Mouse (Mus musculus) right cerebral cortex, adult 18-20 months (tissue): ENCODE measurements at regions not wholly inside any gene's neighbourhood (a gene's known extent, or its start where the extent isn't known, plus 50 kb on each side); places are given as distances from the start of the nearest gene placed in this dataset.

Source experiments
- DNase-seq: peaks from one replicate; pipeline ENCODE4 v3.0.0; 2022; ENCODE audit warnings: mixed read lengths

DNA sequence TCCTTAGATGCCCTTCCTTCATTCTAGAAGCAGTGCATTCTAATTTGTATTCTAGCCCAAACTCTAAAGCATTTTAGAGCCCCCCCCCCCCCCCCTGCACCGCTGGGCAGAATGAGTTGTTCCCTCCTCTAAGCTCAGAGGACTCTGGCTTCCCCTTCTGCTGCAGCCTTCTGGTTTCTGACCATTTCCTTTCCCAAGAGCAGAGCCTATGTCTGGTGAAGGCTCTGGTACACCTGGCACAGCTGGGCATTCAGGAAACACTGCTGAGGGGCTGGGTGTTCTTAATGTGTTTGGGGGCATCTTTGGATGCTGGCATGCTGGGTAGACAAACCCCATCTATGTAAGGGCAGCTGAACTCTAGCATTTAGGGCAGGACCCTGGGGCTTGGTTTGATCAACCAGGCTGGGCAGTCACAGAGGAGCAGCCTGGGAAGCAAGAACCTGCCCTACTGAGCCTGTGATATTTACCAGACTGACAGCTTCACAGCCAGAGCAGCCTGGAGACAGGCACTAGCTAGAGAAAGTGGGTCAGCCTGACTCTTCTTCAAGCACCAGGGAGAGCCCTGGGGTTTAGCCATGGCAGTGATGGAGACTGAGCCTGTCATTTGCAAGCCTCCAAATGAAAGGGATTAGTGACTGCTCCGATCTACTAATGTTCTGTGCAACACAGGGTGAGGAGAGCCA, 469.7 kb downstream of the Rps24 start:
- DNase-seq: no peak

DNA sequence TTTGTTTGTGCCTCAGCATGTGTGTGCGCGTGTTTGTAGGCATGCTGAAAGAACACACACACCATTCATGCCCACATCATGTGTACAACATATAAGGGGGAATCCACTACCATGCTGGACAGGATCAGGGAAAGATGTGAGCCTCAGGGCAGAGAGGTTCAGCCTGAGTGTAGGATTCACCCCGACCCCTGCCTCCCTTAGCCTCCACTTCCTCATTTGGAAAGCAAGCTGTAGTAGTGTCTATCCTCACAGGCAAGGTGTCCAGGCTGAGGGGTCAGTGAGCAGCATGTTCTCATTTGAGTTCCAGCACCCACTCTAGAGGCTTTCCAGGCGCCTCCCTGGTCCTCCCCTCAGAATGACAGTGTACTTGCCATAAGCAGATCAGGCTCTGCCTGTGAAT, 470.5 kb downstream of the Rps24 start:
- no peak for DNase-seq

DNA sequence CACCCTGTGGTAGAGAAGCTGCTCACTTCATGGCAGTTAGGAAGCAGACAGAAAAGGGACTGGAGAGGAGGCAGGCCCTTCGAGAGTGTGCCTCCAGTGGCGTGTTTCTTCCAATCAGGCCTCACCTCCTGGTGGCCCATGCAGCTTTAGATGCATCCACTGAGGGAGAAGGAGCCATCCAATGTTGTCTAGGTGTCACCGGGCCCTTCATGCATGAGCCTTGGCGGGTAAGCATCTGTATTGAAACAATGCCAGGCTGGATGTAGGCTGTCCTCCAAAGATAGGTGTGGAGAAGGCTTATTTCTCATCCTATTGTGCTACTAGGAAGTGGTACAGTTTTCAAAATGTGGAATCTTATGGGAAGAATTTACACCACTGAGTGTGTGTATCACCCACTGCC, 471.9 kb downstream of the Rps24 start:
- no peak for DNase-seq

DNA sequence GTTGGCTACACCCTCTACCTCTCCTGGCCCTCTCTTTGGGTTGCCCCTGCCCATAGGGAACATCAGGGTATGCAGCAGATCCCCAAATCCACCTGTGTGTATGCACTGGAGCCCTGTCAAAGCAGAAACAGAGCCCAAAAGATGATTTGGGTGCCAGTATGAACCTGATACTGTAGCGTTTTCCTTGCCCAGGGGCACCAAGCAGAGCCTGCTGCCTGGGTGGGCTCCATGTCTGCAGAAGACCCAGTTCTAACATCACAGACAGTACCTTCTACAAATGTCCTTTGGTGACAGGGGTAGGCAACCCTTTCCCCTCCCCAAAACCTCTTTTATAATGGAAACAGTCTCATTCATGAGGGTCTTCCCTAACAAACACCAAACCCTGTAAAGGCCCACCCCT, 472.5 kb downstream of the Rps24 start:
- no peak for DNase-seq

DNA sequence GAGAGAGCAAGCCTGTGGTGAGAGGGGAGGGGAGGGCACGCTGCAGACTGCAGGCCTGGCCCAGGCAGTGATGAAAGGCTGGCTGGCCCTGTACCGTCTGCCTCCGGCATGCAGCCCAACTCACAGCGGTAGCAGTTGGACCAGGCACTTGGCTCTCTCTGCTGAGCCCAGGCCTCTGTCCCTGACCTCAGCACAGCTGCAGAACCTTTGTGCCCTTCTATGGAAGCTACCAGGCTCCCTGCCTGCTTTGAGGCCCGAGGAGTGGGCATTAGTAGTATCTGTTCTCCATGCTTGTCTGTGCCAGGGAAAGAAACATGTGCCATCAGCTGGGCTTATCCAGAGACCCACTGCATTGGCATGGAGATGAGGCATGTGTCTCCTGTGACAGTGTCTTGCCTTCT, 473.2 kb downstream of the Rps24 start:
- peak; percentile 59 for DNase-seq

DNA sequence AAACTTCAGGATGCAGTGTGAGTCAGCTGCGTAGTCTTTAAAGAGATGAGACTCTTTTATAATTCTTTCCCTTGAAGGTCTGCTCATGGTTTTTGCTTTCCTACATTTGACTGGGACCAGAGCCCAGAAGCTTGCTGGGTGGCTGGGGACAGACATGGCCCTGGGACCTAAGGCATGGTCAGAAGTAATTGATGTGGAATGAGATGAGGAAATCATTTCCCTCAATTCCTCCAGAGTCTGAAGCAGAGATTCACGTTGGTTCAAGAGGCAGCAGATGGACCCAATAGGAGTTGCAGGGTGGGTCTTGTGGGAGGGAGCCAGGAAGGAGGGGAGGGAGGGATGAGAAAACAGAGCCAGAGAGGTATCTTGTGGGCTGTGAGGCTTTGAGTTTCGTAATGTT, 473.9 kb downstream of the Rps24 start:
- no peak for DNase-seq

DNA sequence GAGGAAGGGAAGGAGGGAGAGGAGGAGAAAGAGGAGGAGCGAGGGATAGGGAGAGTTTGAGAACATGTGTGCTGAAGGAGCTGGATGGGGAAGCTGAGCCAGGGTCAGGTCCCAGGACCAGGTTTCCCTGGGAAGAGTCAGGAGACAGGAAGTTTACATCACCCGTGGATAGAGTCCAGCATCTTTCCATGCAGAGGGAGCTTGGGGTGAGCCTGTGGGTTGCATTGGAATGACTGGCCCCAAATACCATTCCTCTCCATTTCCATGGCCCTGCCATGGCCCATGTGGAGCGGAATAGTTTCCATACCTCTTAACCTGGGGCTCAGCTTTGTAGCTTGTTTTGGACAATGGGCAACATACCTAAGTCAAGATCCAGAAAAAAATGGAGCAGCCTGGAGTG, 474.8 kb downstream of the Rps24 start:
- DNase-seq: no peak

DNA sequence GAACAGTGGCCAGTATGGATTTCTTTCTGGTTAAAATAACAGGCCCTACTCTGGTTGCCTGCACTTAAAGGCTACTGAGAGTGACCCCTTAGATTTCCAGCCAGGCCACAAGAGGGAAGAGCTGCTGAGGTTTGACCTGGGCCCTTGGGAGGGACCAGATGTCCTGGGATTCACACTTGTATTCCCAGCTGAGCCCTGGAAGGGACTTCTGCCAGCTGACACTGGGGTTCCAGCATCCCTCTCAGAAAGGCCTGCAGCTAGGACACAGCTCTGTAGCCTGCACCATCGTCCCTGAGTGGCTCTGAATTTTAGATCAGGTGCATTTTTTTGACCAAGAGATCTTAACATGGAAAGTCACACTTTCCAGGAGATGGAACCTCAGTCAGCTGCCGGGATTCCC, 482.7 kb downstream of the Rps24 start:
- no peak for DNase-seq

DNA sequence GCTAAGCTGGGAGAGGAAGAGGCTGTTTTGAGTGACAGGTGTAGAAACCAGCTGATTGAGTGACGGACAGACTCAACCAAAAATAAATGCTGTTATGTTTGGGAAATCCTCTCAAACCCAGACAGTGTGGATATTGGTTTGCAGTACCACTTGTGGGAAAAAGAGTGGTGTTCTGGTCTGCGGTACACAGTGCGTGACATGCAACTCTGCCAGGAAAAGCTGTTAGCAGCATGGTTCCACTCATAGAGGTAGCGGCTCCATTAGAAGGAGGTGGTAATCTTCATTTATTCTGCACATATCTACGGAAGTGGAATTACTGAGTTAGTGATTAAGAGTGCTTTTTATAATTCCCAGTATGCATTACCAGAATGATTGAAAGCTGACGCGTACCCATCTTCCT, 485.4 kb downstream of the Rps24 start:
- no peak for DNase-seq

DNA sequence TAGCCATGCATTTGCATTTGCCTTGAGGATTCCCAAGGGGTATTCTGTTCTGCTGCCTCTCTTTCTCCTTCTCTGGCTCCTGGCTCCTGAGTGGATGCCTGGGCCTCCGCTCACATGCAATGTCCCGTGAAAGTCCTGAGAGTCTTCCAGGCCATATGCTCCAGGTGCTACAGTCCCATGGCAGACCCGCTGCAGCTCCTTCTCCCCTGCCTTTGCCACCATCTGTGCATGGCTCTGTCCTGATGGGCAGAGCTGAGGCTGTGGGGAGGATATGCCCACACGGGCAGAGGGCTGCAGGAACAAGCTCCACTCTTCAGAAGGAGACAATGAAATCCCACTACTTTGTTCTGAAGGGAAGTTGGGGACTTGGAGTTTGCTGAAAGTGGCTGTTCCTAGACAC, 485.9 kb upstream of the Zmiz1 start:
- DNase-seq: no peak

DNA sequence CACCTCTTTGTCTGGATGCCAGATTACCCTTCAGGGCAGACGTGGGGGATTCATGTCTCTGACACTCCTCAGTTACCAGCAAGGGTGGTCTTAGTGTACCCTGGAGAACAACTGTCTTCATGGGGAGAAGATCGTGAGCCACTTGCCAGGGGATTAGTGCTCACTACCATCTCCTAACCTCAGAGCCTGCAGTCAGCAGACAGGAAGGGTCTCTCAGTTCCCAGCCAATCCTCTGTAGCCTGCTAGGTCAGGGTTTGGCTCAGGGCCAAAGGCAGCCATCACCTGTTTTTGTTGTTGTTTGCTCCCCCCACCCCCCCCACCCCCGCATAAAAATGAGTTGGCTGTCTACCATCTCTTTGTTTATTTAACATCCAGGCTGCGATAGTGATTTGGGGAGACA, 485.4 kb upstream of the Zmiz1 start:
- DNase-seq: no peak

DNA sequence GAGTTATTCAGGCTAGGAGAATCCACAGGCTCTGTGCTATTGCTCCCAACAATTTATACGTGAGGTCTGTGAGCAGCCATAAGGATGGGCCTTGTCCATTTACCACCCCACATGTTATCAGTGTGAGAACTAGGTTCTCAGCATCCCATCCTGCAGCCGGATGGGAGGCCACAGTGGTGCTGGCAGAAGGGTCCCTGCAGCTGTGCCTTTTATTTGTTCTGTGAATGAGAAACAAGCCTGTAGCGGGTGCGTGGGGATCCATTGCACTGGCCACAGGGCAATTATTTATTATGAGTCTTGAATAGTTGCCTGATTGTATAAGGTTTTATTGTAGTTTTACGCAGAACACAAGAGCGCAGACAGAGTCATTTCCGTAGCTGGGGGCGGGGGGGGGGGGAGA, 476.5 kb upstream of the Zmiz1 start:
- DNase-seq: no peak

DNA sequence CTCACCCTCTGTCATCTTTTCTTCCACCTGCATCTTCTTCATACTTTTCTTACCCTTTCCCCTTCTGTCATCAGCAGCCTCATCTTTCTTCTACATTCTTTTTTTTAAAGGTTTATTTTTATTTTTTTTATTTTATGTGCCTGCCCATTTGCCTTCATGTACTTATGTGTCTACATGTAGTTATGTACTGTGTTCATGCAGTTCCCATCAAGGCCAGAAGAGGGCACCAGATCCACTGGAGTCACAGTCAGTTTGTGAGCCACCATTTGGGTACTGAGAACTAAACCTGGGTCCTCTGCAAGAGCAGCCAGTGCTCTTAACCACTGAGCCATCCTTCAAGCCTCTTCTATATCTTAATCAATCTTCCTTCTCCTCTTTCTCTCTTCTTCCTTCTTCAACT, 475.7 kb upstream of the Zmiz1 start:
- DNase-seq: no peak

DNA sequence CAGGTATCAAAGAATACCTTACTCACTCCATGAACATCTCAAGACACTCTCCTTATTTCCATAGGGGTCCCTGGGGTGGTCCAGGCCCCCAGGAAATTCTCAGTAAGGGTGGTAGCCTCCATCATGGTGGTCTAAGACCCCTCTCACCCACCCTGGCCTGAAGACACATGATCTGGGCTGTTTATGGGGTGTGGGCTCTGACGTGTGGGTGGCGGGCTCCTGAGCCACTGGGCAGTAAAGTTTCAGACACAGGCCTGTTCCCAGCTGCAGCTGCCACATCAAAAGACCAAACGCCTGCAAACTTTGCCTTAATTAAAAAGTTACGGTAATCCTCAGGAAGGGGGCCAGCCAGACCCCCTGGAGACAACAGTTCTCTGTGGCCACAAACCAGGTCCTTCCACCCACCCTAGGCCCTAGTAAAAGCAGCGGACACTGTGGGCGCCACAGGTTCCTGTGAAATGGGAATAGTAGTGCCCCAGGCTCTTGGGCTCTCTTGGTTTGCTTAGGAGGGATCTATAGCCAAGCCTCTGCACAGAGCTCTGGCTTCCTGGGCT, 473.1 kb upstream of the Zmiz1 start:
- no peak for DNase-seq

DNA sequence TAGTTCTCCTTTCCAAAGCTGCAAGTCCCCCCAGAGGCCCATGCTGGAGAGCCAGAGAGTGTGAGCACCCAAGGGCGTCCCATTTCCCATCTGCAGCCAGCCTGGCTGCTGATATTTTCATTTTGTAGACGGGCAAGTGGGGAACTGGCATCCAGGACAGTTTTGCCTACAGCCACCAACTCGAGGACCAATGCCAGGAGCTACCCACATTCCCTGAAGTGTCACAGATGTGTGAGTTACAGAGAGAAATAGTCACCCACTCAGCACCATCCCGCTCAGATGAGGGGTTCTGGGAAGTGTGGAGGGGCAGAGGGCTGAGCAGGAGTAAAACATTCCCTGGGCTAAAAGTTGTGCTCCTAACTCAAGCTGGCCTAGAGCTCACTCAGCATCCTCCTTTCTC, 472.6 kb upstream of the Zmiz1 start:
- DNase-seq: peak; percentile 70

DNA sequence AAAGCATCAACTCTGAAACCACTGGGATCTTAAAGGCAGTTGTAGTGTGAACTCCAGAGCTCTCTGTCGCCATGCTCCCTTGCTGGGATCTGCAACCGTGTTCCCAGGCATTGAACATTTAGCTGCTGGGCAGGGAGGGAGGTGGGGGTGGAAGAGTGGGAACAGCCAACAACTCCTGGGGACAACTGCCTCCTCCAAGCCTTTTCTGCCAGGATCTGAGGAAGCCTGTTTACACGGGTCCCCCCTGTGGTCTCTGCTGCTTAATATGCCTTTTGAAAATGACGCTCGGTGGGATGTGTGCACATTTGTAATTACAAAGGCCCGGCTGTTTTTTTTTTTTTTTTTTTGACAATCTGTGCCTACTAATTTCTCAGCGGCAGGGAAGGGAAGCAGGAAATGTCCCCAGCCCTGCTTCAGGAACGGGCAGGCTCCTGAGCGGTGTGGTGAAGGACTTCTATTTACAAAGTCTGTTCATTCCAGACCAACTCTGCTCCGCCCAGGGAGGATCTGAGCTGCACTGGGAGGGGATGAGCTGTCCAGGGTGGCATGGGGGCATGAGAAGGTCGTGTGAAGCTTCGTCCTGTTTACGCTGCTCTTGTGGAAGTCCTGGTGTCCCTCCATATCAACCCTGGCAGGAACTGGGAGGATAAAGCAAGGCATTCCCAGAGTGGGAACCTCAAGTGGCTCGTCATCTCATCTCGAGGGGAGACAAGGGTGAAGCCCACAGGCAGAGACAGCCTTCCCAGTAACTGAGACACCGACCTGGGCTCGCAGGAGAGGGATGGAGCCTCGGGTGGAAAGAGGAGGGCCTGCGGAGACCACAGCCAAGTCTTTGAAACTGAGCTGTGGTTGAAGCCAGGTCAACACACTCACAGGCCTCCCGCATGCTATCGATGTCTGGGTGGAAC, 465.0 kb upstream of the Zmiz1 start:
- peak; percentile 46 for DNase-seq

DNA sequence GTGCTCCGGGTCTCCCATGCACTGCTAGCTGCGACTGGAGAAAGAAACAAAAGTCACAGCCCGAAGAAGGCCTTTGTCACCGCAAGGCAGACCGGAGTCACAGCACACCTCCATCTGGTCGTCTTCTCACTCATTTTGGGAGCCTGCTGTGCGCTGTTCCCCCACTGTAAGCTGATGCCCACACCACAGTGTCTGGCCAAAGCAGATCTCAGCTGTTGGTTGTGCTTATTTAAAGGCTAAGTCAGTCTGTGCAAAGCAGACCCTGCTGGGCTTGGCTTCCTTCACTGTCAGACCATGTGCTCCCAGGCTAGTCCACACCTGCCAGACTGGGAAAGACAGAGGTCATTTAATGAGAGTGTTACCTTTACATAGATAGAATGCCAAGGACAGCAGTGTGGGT, 463.8 kb upstream of the Zmiz1 start:
- no peak for DNase-seq

DNA sequence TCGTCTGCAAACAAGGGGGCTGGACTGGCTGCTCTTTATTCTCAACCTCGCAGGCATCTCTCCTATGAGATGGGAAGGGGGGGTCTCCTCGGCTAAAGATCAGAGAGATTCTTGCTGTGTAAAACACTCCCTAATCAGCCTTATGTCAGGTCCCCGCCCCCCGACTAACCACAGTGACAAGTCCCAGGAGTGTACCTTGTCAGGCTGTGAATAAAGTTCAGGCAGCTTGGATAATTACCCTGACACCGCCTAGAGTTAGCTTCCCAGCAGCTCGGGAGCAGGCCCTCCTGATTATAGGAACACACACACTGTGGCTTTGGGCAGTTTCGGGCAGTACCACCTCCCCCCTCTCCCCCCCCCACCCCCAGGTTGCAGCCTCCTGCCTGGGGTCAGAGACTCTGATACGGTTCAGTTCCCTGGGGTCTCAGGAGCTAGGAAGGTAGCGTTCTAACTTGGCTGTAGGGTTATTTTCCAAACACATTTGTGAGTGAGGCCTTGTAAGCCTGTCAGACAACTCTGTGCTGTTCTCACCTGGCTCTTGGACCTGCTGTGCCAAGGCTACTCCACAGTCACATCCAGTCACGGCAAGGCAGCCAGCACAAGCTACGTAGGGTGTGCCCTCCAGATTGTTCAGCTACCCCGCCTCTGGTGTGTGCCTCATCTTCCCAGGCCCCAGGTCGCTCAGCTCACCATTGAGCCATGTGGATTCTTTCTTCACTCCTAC, 461.0 kb upstream of the Zmiz1 start:
- no peak for DNase-seq

DNA sequence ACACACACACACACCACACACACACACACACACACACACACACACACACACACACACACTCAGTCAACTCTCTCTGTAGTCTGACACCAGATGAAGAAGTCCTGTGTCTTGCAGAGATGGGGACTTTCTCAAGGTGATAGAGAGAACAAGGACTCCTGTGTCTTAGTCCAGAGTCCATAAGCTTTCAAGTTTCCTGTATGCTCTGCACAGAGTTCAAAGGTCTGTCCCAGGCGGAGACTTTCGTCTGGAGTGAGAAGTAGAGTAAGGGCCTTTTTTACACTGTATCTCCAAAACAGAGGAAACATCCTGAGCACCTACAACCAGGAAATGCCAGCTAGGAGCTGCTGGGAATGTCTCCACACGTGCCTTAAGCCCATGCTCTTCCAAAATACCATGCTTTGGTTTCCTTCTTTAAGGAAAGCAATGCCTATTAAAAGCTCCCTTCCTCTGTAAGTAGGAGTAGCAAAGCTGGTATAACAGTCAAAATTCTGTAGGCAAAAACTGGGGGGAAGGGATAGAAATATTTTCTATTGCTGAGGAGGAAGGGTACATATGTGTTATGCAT, 459.9 kb upstream of the Zmiz1 start:
- DNase-seq: no peak

DNA sequence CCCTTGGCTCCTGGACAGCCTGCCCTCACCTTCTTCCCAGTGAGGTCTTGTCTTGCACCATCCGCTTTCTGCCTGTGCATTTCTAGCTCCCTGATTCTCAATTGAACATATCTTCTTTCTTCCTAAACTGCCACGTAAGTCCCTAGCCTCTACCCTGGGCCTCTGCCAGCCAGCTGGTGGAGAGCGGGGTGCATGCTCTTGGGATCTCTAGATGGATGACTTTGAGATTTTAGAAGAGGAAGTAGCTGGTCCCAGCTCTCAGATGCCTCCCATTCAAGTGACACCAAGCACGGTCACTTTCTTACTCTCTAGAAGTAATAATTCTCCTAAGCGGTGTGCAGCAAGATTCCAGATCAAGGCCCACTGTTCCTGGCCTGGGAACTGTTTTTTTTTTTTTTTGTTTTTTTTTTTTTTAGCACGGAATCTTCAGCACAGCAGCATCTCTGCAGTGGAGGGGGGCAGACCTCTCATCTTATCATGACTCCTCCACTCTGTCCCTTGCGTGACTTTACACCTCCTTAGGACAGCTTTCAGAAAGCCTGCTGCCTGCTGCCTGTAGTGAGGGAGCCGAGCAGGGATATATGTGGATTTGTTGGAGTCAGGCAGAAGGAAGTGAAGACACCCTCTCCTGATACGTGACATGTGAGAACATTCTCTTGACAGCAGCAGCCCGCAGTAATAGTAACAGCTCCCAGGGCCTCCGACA, 453.6 kb upstream of the Zmiz1 start:
- no peak for DNase-seq

DNA sequence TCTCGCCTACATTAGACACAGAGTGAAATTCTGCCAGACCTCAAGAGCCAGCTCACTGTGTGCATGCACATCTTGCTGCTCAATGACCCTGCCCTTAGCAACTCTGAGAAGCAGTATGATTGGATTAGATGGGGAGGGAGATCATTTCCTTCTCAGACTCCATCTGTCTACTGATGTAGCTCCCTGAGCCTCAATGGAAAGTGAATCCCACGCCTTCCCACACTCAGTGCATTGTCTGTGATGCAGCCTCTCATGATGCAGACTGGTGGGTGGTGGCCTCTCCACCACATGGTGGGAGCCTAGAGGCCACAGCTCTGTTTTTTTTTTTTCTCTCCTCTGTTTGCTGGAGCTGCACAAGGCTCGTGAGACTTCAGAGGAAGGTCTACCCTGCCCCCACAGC, 447.1 kb upstream of the Zmiz1 start:
- DNase-seq: peak; percentile 64
